Comparison of ENCODE assay signal across 7 mouse cellular contexts in the genomic region with DNA sequence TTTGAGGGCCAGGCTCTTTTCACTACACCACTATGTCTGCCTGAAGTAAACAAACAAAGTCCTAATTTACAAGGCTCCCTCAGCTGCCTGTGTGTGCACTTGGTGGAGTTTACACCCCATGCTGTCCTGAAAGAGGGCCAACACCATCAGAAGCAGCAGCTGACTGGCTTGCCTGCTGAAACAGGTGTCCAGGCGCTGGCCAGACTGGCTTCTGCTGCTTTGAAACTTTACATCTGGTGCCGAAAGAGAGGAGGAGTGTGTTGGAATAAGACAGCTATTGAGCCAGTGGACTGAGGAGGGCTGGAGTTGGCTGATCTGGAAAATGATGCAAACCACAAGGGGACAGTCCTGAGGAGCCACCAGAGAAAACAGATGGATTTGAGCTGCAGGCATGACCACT. TPM values are rescaled to one million over a fixed set of nuclear protein-coding genes. Genes with fewer than 3 reads are reported as not detected.
DNase-seq lines count a peak whose midpoint lies in the region.

No protein-coding gene starts in this region.

- DNase-seq in kidney, postnatal 4 days = peak; percentile 38 to 50
- DNase-seq in kidney, postnatal 14 days = no peak
- peak; percentile 57 for DNase-seq in gastrocnemius, adult 8-10 months (ENCODE audit: low spot score in 2 of 2)
- peak; percentile 58 to 61 for DNase-seq in heart, postnatal 10 days
- peak; percentile 18 for DNase-seq in lung, postnatal 14 days
- DNase-seq in ovary, postnatal 14 days (ENCODE audit: low spot score) = no peak
- no peak for DNase-seq in embryo, embryonic 9.5 days (ENCODE audit: extremely low spot score)

- intact Hi-C loops in heart, postnatal 10 days (cut with DNase I) = no loop called here

RNA-seq across cellular contexts. Expression of gene Pold3, which starts 47.4 kb away (rescaled TPM):
- total RNA-seq in gastrocnemius, adult 8-10 months (2022) = 1 to 10 TPM; 4.2 to 6.6 (median 5.0) TPM
- 10 to 100 TPM; 14.9 to 16.2 TPM for total RNA-seq in heart, postnatal 10 days (2021)

Comparison
In these comparisons a context has a peak if more than half of its experiments do, and no peak if none do; other contexts are left out.
1. DNase-seq: peak in kidney, postnatal 4 days (2 of 2), gastrocnemius, adult 8-10 months (2 of 2), heart, postnatal 10 days (2 of 2) and lung, postnatal 14 days (single experiment); none in kidney, postnatal 14 days (single experiment), ovary, postnatal 14 days (single experiment) and embryo, embryonic 9.5 days (single experiment).